In genomic region chr6:125031604-125032003, GRCm38 (mm10) we compare ENCODE assay signal across 37 mouse cellular contexts. TPM values are rescaled to one million over a fixed set of nuclear protein-coding genes. Genes with fewer than 3 reads are reported as not detected.
A peak's percentile ranks its signal among the peaks of the same experiment; 100 is the strongest.
DNase-seq lines count a peak whose midpoint lies in the region; ATAC-seq and TF ChIP-seq lines count a peak whose summit lies in the region.
"Had no signal": no experiment of that assay in that cellular context is flagged by ENCODE, and none has a peak within 500 bp of the region (broad histone marks: within the 10 kb centered on the region; RNA-seq: fewer than 3 reads in every experiment).

No protein-coding gene starts in this region.

- H3K27me3 ChIP-seq in heart, embryonic 10.5 days (ENCODE audit: insufficient read depth, poor library complexity, severe bottlenecking): no peaks in the 10 kb centered on the region
- H3K27me3 ChIP-seq in kidney, embryonic 15.5 days: no peaks in the 10 kb centered on the region
- H3K27me3 ChIP-seq in neural tube, embryonic 13.5 days: no peaks in the 10 kb centered on the region
- H3K27me3 ChIP-seq in stomach, postnatal 0 days (ENCODE audit: control insufficient read depth, insufficient read depth, low read length): no peaks in the 10 kb centered on the region
- H3K27me3 ChIP-seq in intestine, embryonic 15.5 days (replicated peaks): no peaks in the 10 kb centered on the region
- H3K27me3 ChIP-seq: embryonic facial prominence, embryonic 15.5 days; forebrain, embryonic 13.5 days; heart, embryonic 12.5 days; hindbrain, embryonic 12.5 days; limb, embryonic 15.5 days; liver, embryonic 13.5 days; megakaryocyte, embryonic 14.5 days; midbrain, embryonic 15.5 days; neural tube, embryonic 12.5 days had no signal

- H3K9ac ChIP-seq in kidney, embryonic 15.5 days: no peak overlapping the region
- no peak overlapping the region for H3K9ac ChIP-seq in neural tube, embryonic 13.5 days
- H3K9ac ChIP-seq in stomach, postnatal 0 days (ENCODE audit: low read length): no peak overlapping the region
- no peak overlapping the region for H3K9ac ChIP-seq in intestine, embryonic 15.5 days
- H3K9ac ChIP-seq: embryonic facial prominence, embryonic 15.5 days; forebrain, embryonic 13.5 days; heart, embryonic 12.5 days; hindbrain, embryonic 12.5 days; limb, embryonic 15.5 days; liver, embryonic 13.5 days; midbrain, embryonic 15.5 days; neural tube, embryonic 12.5 days had no signal

- no peak overlapping the region for H3K4me2 ChIP-seq in kidney, embryonic 15.5 days
- H3K4me2 ChIP-seq in neural tube, embryonic 13.5 days: no peak overlapping the region
- no peak overlapping the region for H3K4me2 ChIP-seq in stomach, postnatal 0 days (replicated peaks; ENCODE audit: low read depth)
- H3K4me2 ChIP-seq in intestine, embryonic 15.5 days (replicated peaks): no peak overlapping the region
- H3K4me2 ChIP-seq: embryonic facial prominence, embryonic 15.5 days; forebrain, embryonic 13.5 days; heart, embryonic 12.5 days; hindbrain, embryonic 12.5 days; limb, embryonic 15.5 days; liver, embryonic 13.5 days; midbrain, embryonic 15.5 days; neural tube, embryonic 12.5 days had no signal

- TF ChIP-seq EP300 in stomach, postnatal 0 days (optimal IDR thresholded peaks at IDR 0.05): no peak

- no peak overlapping the region for H3K4me3 ChIP-seq in heart, embryonic 10.5 days
- H3K4me3 ChIP-seq in kidney, embryonic 15.5 days (replicated peaks): no peak overlapping the region
- H3K4me3 ChIP-seq in neural tube, embryonic 13.5 days: no peak overlapping the region
- no peak overlapping the region for H3K4me3 ChIP-seq in stomach, postnatal 0 days (ENCODE audit: low read depth, low read length)
- no peak overlapping the region for H3K4me3 ChIP-seq in intestine, embryonic 15.5 days (replicated peaks)
- H3K4me3 ChIP-seq: embryonic facial prominence, embryonic 15.5 days; forebrain, embryonic 13.5 days; heart, embryonic 12.5 days; hindbrain, embryonic 12.5 days; limb, embryonic 10.5 days; limb, embryonic 15.5 days; liver, embryonic 13.5 days; megakaryocyte, embryonic 14.5 days; midbrain, embryonic 15.5 days; neural tube, embryonic 12.5 days had no signal

- peaks cover 76% of the 10 kb centered on the region for H3K36me3 ChIP-seq in heart, embryonic 10.5 days
- H3K36me3 ChIP-seq in kidney, embryonic 15.5 days: peaks cover 93% of the 10 kb centered on the region
- H3K36me3 ChIP-seq in neural tube, embryonic 13.5 days: peaks cover 65% of the 10 kb centered on the region
- peaks cover 30% of the 10 kb centered on the region for H3K36me3 ChIP-seq in stomach, postnatal 0 days (ENCODE audit: control insufficient read depth, insufficient read depth, low read length)
- H3K36me3 ChIP-seq in intestine, embryonic 15.5 days: peaks cover 42% of the 10 kb centered on the region

- 0 out of 2 replicates have a peak, but pooled peaks have one; percentile 25 for ATAC-seq in kidney, embryonic 15.5 days (replicated peaks; ENCODE audit: low FRiP score)
- ATAC-seq in neural tube, embryonic 13.5 days (ENCODE audit: low read depth): 0 out of 2 replicates have a peak, but pooled peaks have one; percentile 37
- ATAC-seq in stomach, postnatal 0 days (ENCODE audit: low FRiP score, low TSS enrichment): peak; percentile 45
- no peak for ATAC-seq in intestine, embryonic 15.5 days
- ATAC-seq: activated CD4-positive, CD25-positive, alpha-beta regulatory T cell, adult 4 months; forebrain, embryonic 13.5 days; inflammation-experienced regulatory T-cells, adult 6 months; lung, postnatal 0 days; midbrain, embryonic 15.5 days had no signal

- 86% methylated on average over 16 of the region's 16 CpGs for WGBS in heart, embryonic 10.5 days
- WGBS in kidney, embryonic 15.5 days: 85% methylated on average over 16 of the region's 16 CpGs
- WGBS in neural tube, embryonic 13.5 days: 92% methylated on average over 16 of the region's 16 CpGs
- 83% methylated on average over 14 of the region's 16 CpGs for WGBS in stomach, postnatal 0 days
- 87% methylated on average over 16 of the region's 16 CpGs for WGBS in intestine, embryonic 15.5 days

- no peaks in the 10 kb centered on the region for H3K4me1 ChIP-seq in heart, embryonic 10.5 days
- H3K4me1 ChIP-seq in kidney, embryonic 15.5 days: no peaks in the 10 kb centered on the region
- H3K4me1 ChIP-seq in neural tube, embryonic 13.5 days (replicated peaks): no peaks in the 10 kb centered on the region
- no peaks in the 10 kb centered on the region for H3K4me1 ChIP-seq in stomach, postnatal 0 days (replicated peaks; ENCODE audit: control insufficient read depth, insufficient read depth)
- H3K4me1 ChIP-seq in intestine, embryonic 15.5 days (replicated peaks): no peaks in the 10 kb centered on the region
- H3K4me1 ChIP-seq: embryonic facial prominence, embryonic 15.5 days; forebrain, embryonic 13.5 days; heart, embryonic 12.5 days; hindbrain, embryonic 12.5 days; limb, embryonic 10.5 days; limb, embryonic 15.5 days; liver, embryonic 13.5 days; megakaryocyte, embryonic 14.5 days; midbrain, embryonic 15.5 days; neural tube, embryonic 12.5 days had no signal

- no peaks in the 10 kb centered on the region for H3K9me3 ChIP-seq in heart, embryonic 10.5 days
- no peaks in the 10 kb centered on the region for H3K9me3 ChIP-seq in kidney, embryonic 15.5 days (replicated peaks)
- H3K9me3 ChIP-seq in neural tube, embryonic 13.5 days: no peaks in the 10 kb centered on the region
- no peaks in the 10 kb centered on the region for H3K9me3 ChIP-seq in stomach, postnatal 0 days (ENCODE audit: control insufficient read depth, low read length)
- H3K9me3 ChIP-seq in intestine, embryonic 15.5 days: no peaks in the 10 kb centered on the region
- H3K9me3 ChIP-seq: embryonic facial prominence, embryonic 15.5 days; forebrain, embryonic 13.5 days; heart, embryonic 12.5 days; hindbrain, embryonic 12.5 days; limb, embryonic 10.5 days; limb, embryonic 15.5 days; liver, embryonic 13.5 days; megakaryocyte, embryonic 14.5 days; midbrain, embryonic 15.5 days; neural tube, embryonic 12.5 days had no signal

- intact Hi-C loops in heart, postnatal 36 days (cut with DNase I): loop anchor here (5.0 kb wide), 1 partner anchor 129 kb away; no protein-coding TSS in a partner anchor

- TF ChIP-seq CTCF in stomach, postnatal 0 days (IDR thresholded peaks at IDR 0.05; ENCODE audit: low read depth): no peak

- H3K27ac ChIP-seq in heart, embryonic 10.5 days: no peak overlapping the region
- no peak overlapping the region for H3K27ac ChIP-seq in kidney, embryonic 15.5 days
- no peak overlapping the region for H3K27ac ChIP-seq in neural tube, embryonic 13.5 days (replicated peaks)
- no peak overlapping the region for H3K27ac ChIP-seq in stomach, postnatal 0 days (replicated peaks)
- H3K27ac ChIP-seq in intestine, embryonic 15.5 days: no peak overlapping the region
- H3K27ac ChIP-seq: embryonic facial prominence, embryonic 15.5 days; forebrain, embryonic 13.5 days; hindbrain, embryonic 12.5 days; limb, embryonic 10.5 days; limb, embryonic 15.5 days; liver, embryonic 13.5 days; midbrain, embryonic 15.5 days; neural tube, embryonic 12.5 days had no signal

- peak; percentile 74 for DNase-seq in heart, embryonic 10.5 days (ENCODE audit: low spot score)
- no peak for DNase-seq in heart, postnatal 36 days
- DNase-seq in kidney, adult 8-10 months: no peak
- DNase-seq in neural tube, embryonic 10.5 days (ENCODE audit: extremely low spot score, low spot score): no peak
- DNase-seq in stomach, postnatal 0 days (ENCODE audit: low spot score): no peak
- DNase-seq: adrenal gland, adult 2 months; adrenal gland, postnatal 36 days; cerebellum, adult 18-20 months; cerebellum, postnatal 10 days; gastrocnemius, postnatal 14 days; heart, postnatal 10 days; kidney, adult 18-20 months; kidney, postnatal 25 days; layer of hippocampus, postnatal 36 days; liver, embryonic 13.5 days; lung, adult 18-20 months; lung, postnatal 4 days; right cerebral cortex, postnatal 25 days; thymus, adult 18-20 months; thymus, postnatal 36 days had no signal

RNA-seq across cellular contexts. Expression of gene Ing4, which starts 8.0 kb away (rescaled TPM):
- 74.4 and 84.5 TPM in 2 replicates for polyA plus RNA-seq in heart, embryonic 10.5 days (2016; fragmentation: Nextera tagmentation; extraction: Ambion mirVana)
- 10 to 100 TPM; 30.5 to 34.4 TPM for total RNA-seq in heart, postnatal 36 days (2021)
- 135 and 138 TPM in 2 replicates for polyA plus RNA-seq in kidney, embryonic 15.5 days (2015; fragmentation: Nextera tagmentation; extraction: Ambion mirVana)
- polyA plus RNA-seq in neural tube, embryonic 13.5 days (2015; fragmentation: Nextera tagmentation; extraction: Ambion mirVana): 147 and 148 TPM in 2 replicates
- 72.5 and 77.4 TPM in 2 replicates for polyA plus RNA-seq in stomach, postnatal 0 days (2015; fragmentation: Nextera tagmentation; extraction: Ambion mirVana)
- 96.2 and 103 TPM in 2 replicates for polyA plus RNA-seq in intestine, embryonic 15.5 days (2015; fragmentation: Nextera tagmentation; extraction: Ambion mirVana)

RNA-seq across cellular contexts. Expression of gene Acrbp, which starts 17.9 kb away (rescaled TPM):
- 4.8 and 8.0 TPM in 2 replicates for polyA plus RNA-seq in heart, embryonic 10.5 days (2016; fragmentation: Nextera tagmentation; extraction: Ambion mirVana)
- total RNA-seq in heart, postnatal 36 days (2021): 1 to 10 TPM; 1.7 to 2.1 TPM
- 14.4 and 15.4 TPM in 2 replicates for polyA plus RNA-seq in kidney, embryonic 15.5 days (2015; fragmentation: Nextera tagmentation; extraction: Ambion mirVana)
- 19.0 and 21.0 TPM in 2 replicates for polyA plus RNA-seq in neural tube, embryonic 13.5 days (2015; fragmentation: Nextera tagmentation; extraction: Ambion mirVana)
- 2.5 and 2.6 TPM in 2 replicates for polyA plus RNA-seq in stomach, postnatal 0 days (2015; fragmentation: Nextera tagmentation; extraction: Ambion mirVana)
- 8.5 and 9.3 TPM in 2 replicates for polyA plus RNA-seq in intestine, embryonic 15.5 days (2015; fragmentation: Nextera tagmentation; extraction: Ambion mirVana)

RNA-seq across cellular contexts. Expression of gene Zfp384, which starts 22.7 kb away (rescaled TPM):
- 7.9 and 14.2 TPM in 2 replicates for polyA plus RNA-seq in heart, embryonic 10.5 days (2016; fragmentation: Nextera tagmentation; extraction: Ambion mirVana)
- 10 to 100 TPM; 19.6 to 21.6 TPM for total RNA-seq in heart, postnatal 36 days (2021)
- polyA plus RNA-seq in kidney, embryonic 15.5 days (2015; fragmentation: Nextera tagmentation; extraction: Ambion mirVana): 16.1 and 17.8 TPM in 2 replicates
- polyA plus RNA-seq in neural tube, embryonic 13.5 days (2015; fragmentation: Nextera tagmentation; extraction: Ambion mirVana): 20.0 and 23.2 TPM in 2 replicates
- 7.0 and 7.2 TPM in 2 replicates for polyA plus RNA-seq in stomach, postnatal 0 days (2015; fragmentation: Nextera tagmentation; extraction: Ambion mirVana)
- 13.4 and 14.3 TPM in 2 replicates for polyA plus RNA-seq in intestine, embryonic 15.5 days (2015; fragmentation: Nextera tagmentation; extraction: Ambion mirVana)

RNA-seq across cellular contexts. Expression of gene Pianp, which starts 35.1 kb away (rescaled TPM):
- 0.14 TPM in 1 of 2 replicates, not detected in the other for polyA plus RNA-seq in heart, embryonic 10.5 days (2016; fragmentation: Nextera tagmentation; extraction: Ambion mirVana)
- 1 to 10 TPM in 1 of 2 experiments, under 1 TPM in 1; 0.81 to 1.0 TPM for total RNA-seq in heart, postnatal 36 days (2021)
- polyA plus RNA-seq in kidney, embryonic 15.5 days (2015; fragmentation: Nextera tagmentation; extraction: Ambion mirVana): 1.4 and 3.1 TPM in 2 replicates
- polyA plus RNA-seq in neural tube, embryonic 13.5 days (2015; fragmentation: Nextera tagmentation; extraction: Ambion mirVana): 28.4 and 28.9 TPM in 2 replicates
- polyA plus RNA-seq in stomach, postnatal 0 days (2015; fragmentation: Nextera tagmentation; extraction: Ambion mirVana): 3.1 and 4.0 TPM in 2 replicates
- 1.8 and 2.1 TPM in 2 replicates for polyA plus RNA-seq in intestine, embryonic 15.5 days (2015; fragmentation: Nextera tagmentation; extraction: Ambion mirVana)
- total RNA-seq: common myeloid progenitor, adult 5-6 weeks; granulocyte monocyte progenitor cell, adult 5-6 weeks had no signal
- polyA plus RNA-seq: activated CD4-positive, CD25-positive, alpha-beta regulatory T cell, adult 4 months had no signal

RNA-seq across cellular contexts. Expression of gene Lpar5, which starts 36.1 kb away (rescaled TPM):
- polyA plus RNA-seq in heart, embryonic 10.5 days (2016; fragmentation: Nextera tagmentation; extraction: Ambion mirVana): 0.37 and 0.38 TPM in 2 replicates
- total RNA-seq in heart, postnatal 36 days (2021): under 1 TPM in 1 of 2 experiments, not detected in 1; 0.24 TPM
- polyA plus RNA-seq in kidney, embryonic 15.5 days (2015; fragmentation: Nextera tagmentation; extraction: Ambion mirVana): 0.33 and 0.55 TPM in 2 replicates
- 0.43 and 0.77 TPM in 2 replicates for polyA plus RNA-seq in neural tube, embryonic 13.5 days (2015; fragmentation: Nextera tagmentation; extraction: Ambion mirVana)
- 6.4 and 7.0 TPM in 2 replicates for polyA plus RNA-seq in stomach, postnatal 0 days (2015; fragmentation: Nextera tagmentation; extraction: Ambion mirVana)
- 5.8 and 6.1 TPM in 2 replicates for polyA plus RNA-seq in intestine, embryonic 15.5 days (2015; fragmentation: Nextera tagmentation; extraction: Ambion mirVana)
